Mouse (Mus musculus): ENCODE data around the gene Ndufa8.

The Ndufa8 gene

DNA sequence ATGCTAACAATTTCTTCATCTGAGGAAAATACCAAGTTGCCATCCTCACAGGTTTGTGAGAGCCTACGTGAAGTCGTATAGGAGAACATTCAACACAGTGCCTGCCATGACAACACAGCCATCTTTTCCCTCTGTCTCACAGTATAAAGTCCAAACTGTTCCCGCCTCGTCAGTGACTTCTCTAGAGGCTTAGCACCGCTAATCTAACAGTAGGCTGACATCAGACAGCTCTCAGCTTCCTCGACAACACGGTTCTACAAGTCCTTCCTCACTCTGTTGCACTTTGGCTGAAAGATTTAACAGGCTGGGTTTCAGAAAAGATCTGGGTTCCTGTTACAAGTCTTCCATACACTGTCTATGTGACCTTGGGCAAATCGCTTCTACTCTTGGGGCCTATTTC, 1.0 kb downstream of the Ndufa8 start:
- DNase-seq (ENCODE audit: low spot score in 2 of 2): no peak

DNA sequence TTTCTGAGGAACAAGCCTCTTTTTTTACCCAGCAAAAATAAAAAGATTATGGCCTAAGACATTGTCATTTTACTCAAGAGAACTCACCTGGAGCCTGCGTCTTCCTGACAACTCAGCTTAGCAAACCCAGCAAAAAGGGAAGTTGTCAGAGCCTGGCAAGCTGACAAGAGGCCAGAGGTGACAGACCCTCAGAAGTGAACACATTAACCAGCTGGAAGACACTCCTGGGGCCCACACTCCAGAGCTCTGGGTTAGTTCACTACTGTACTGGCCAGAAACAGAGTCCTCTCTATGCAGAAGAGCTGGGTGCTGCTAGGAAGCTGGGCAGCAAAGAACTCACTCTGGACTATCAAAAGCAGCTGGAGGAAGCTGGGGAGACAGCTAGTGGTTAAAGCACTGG, 8.3 kb downstream of the Ndufa8 start:
- no peak for DNase-seq (ENCODE audit: low spot score in 2 of 2)

DNA sequence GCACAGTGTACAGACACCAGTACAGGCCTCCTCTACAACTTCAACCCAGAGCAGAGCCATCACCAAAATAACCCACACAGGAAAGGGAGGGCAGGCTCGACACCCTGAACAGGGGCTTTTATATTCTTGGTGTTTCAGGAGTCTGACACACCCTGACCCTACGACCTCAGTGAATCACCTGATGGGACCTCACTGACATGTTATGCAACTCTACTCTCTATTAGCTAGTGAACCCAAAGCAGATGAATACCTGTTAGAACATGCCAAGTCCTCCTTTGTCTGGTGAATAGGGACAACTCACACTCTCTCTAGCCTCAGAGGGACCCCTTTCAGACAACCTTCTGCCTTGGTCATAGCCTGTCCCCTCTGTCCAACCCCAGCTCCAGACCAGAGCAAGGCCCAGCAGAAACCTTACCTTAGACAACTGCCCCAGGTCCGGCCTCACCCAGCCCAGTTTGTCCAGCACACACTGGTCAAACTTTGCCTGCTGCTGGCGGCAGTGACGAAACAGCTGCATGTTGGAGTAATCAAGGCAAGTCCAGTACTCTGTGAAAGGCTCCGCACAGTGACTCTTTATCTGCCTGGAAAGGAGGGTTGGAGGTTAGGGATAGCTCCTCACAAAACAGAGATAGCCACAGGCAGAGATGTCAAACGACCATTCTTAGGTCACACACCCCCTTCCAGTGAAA, 9.8 kb downstream of the Ndufa8 start:
- DNase-seq (ENCODE audit: low spot score in 2 of 2): no peak

DNA sequence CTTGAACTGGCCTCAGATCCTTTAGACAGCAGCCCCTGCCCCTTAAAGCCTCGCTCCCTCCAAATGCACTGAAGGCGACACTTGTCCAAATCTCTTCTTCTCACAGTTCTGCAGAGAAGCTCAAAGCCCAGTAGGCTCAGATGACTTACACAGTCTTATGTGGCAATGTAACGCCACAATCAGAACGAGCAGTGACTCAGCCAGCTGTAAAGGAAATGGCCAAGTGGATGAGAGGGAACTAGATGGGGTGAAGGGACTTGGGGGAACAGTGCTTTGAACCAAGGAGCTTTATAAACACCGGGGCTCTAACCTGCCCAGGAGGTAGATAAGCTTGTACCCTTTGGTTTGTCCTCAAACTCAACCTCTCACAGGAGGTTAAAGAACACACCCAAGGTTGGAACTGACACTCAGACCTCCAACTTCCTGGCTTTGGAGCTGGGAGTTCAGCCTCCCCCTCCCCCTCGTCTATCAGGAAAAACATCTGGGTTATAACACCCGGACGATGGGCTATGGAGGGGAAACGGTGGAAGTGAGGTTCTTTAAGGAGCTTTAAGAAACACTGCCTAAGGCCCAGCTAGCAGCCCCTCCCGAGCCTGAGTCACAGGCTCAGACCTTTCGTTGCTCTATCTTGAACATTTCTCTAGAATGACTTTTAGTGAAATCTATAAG, 13.7 kb downstream of the Ndufa8 start:
- no peak for DNase-seq (ENCODE audit: low spot score in 2 of 2)

DNA sequence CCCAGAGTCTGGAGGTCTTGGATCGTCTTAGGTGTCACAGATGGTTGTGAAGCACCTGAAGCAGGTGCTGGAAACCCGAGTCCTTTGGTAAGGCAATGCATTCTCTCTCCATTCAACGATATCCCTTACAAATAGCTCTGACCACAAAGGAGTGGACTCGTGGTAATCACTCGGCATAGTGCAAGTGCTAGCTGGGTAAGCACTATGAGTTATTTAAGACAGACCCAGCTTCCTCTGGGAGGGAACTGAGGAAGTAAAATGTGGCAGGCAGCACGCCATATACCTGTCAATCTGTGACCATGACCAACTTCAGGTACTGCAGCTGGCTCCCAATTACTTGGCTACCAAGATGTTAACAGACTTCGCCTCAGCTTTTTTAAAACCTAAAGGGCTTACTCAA, 14.3 kb downstream of the Ndufa8 start:
- DNase-seq (ENCODE audit: low spot score in 2 of 2): no peak

DNA sequence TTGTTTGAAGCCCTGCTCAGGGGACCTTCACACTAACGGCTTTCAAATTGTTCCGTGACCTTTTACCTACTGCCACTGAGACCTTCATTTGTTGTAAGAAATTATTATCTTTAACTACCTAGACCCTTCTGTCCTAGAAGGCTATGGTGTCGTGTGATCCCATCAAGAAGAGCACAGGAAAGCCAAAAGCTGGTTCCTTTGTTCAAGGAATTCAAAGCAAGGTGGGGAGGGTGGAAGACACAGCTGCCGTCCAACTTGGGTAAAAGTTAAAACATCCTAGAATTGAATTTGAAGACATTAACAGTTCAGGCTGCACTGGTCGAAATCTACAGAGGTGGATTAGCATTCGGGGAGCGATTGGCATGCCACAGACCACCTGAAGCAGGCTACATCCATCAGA, 15.2 kb downstream of the Ndufa8 start:
- no peak for DNase-seq (ENCODE audit: low spot score in 2 of 2)

DNA sequence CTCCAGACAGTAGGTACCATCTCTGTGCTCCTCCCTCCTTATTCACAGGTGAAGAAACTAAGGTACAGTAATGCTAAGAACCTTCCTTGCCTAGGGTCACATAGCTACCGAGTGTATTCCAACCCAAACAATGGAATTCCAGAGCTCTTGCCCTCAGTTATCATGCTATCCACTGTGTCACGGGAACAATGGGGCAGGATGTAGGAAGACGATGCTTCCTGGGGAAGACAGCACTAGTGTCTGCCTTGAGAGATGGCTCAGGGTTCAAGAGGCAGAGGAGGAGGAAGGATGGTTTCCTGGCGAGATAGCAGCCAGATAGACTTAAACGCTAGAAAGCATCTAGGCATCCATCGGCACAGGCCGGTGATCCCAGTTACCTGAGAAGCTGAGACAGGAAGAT, 16.3 kb downstream of the Ndufa8 start:
- no peak for DNase-seq (ENCODE audit: low spot score in 2 of 2)

DNA sequence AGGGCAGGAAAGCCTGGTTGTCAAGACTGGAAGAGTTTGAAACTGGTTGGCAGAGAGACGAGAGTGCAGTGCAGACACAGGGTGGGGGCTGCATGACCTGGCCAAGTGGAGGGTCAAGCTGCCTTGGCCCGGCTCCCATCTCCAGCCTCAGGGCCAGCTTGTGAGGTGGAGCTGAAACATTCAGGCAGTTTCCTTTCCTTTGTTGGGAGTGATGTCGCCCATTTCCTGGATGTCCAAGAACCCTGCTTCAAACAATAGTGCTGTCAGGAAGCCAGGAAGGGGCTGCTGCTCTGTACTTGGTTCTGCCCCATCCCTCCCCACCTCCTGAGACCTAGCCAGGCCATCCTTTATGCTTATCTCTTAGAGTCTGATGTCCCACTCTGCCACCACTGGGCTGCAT, 25.9 kb downstream of the Ndufa8 start:
- DNase-seq (ENCODE audit: low spot score in 2 of 2): no peak

DNA sequence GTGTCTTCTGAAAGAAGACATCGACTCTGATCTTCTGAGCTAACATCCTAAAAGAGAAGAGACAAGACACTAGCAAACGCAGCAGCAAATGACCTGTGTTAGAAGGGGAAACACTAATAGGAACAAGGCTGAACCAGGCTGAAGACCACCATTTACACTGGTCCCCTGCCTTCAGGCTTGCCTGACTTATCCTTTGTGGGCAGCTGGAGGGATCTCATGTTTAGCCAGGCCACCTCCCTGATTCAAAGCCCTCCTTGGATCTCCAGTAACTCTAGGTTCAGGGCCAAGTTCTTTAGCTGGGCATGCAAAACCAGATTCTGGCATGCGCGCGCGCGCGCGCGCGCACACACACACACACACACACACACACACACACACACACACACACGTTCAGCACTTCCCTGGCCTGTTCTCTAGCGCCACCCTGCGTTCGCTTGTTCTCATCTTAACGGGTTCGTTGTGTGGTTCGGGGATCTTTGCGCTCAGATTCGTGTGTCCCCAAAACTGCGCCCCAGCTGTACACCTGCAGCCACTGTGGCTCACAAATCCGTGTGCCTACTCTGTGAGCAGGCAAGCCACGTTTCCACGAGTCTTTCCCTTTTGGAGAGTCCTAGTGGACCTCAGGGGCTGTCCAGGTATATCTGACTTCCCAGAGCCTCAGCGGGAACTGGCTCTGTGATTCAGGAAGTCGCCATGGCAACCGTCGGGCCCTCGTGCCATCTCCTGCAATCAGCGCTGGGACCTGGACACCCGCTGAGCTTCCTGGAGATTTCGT, 27.6 kb downstream of the Ndufa8 start:
- peak; percentile 37 to 86 for DNase-seq (ENCODE audit: low spot score in 2 of 2)

DNA sequence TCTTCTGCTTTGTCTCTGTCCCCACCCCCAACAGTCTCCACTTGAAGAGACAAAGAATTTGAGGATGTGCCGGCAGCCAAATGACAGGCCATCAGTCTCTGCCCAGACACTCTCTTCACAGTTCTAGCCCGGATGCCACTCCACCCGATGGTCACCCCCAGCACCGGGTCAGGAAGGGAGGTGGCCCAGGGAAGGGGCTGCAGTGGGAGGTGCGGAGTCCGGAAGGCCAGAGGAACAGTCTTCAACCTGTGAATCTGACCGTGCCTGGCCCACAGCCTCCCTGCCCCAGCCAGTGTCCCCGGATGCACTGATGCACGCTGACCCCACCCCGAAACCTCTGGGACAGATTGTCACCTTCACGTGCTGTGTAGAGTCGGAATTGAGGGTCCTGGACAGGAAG, 36.2 kb downstream of the Ndufa8 start:
- no peak for DNase-seq (ENCODE audit: low spot score in 2 of 2)

DNA sequence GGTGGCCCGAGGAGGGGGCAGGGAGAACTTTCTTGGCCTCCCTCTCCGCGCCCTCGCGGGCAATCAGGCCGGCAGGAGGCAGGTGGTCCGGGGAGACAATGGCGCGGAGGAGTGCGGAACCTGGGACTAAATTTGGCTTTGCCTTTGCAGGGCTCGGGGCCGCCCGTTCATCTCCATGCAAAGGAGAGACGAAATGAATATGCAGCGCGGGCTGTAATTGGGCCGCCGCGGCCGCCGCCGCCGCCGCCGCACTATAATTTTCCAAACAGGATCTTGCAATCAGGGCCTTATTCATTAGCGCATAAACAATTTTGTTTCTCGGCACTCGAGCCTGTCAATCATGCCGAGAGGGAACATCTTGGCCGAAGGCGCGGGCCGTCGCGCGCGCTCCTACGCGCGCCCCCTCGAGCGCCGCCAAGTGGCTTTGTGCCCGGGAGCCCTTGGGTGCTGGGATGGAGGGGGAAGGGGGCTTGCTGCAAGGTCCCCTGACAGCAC, 37.8 kb downstream of the Ndufa8 start:
- DNase-seq (ENCODE audit: low spot score in 2 of 2): peak; percentile 25 to 60

DNA sequence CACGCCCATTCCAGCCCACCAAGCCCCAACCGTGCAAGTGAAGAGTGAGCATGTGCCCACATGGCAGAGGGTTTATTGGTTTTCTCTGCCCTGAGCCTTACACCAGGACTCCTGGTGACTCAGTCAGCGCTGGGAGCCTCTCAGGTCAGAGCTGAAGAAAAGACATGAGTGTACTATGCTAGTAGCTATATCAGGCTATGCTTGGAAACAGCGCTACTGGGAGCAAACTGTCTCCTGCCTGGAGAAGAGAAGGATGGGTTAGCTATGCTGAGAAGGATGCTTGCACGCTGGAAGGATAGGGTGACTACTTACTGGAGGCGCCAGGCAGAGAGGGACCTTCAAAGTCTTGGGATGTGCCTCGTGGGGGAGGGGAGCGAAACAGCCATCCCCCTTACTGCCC, 38.6 kb downstream of the Ndufa8 start:
- DNase-seq (ENCODE audit: low spot score in 2 of 2): no peak

DNA sequence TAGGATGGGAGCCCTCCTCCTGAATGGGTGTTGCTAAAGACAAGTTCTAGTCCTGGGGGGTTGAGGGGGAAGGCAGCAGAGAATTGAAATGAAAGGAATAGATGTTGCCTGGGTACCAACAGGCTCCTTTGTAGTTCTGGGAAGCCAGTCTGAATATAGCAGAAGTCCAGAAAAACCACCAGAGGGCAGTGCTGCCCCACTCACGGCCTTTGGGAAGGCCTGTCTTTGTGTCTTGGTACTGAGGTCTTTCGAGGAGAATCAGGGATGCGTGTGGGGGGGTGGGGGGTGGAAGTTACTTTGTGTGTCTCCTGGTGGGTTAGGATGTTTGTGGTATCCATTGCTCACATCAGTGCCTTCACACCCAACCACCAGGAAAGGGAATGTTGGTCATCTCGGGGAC, 39.8 kb downstream of the Ndufa8 start:
- no peak for DNase-seq (ENCODE audit: low spot score in 2 of 2)

DNA sequence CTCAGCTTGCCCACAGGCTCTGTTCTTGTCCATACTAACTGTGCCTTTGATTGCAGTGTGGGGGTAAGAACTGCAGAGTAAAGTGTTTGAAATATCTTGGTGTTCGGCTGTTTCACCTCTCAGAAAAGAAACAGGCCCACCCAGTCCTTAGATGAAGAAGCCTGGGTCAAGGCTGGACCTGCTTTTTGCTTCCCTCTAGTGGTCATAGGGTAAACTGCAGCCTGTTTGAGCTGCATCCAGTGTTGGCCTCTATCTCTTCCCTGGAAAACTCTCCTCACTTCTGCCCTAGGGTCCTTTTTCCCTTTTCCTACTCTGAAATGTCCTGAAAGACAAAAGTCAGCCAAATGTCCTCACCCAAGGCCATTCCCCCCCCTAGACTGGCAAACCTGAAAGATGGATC, 41.1 kb downstream of the Ndufa8 start:
- DNase-seq (ENCODE audit: low spot score in 2 of 2): no peak

DNA sequence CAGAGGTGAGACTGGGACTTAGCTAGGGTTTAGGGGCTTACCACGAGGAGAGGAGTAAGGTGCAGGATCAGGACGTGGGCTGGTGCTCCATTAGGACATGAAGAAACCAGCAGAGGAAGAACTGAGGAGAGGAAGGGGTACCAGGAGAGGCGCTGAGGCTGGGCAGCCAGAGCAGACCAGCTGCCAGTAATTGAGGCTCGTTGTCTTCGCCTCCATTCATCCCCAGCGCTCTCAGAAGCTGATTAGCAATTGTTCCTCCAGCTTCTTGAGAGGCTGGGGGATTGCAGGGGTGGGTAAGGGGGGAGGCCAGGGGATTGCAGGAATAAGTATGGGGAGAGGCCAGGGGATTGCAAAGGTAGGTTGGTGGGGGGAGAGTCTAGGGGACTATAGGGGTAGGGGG, 47.0 kb downstream of the Ndufa8 start:
- DNase-seq (ENCODE audit: low spot score in 2 of 2): no peak

DNA sequence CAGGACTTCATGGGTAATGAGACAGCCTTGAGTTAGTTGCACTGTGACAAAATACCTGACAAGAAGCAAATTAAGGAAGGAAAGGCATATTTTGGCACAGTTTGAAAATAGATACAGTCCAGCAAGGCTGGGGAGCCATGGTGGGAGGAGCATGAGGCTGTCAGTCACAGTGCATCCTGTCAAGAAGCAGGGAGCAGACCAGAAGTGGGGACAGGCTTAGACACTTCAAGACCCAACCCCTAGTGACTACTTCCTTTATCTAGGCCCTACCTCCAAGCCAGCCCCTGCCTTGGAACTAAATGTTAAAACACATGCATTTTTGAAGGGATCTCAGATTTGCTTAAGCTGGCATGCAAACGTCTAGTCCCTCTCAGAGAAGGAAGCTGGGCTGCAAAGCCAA, 48.8 kb downstream of the Ndufa8 start:
- DNase-seq (ENCODE audit: low spot score in 2 of 2): no peak

DNA sequence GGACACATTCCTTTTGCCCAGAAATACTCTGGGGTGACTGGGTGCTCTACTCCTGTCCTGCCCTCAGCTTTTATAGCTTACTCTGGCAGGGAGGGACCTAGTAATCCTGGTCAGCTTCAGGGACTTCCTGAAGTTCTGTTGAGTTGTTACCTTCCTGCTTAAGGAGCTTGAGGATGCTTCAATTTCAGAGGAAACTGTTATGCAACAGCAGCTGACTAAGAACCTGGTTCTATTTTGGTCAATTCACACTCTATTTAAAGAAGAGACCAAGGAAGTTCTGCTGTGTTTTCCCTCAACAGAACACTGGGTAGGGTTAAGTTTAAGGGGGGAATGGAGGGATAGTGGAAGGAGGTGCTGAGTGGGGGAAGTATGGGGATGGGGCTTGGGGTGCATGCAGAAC, 50.0 kb downstream of the Ndufa8 start:
- DNase-seq (ENCODE audit: low spot score in 2 of 2): no peak

DNA sequence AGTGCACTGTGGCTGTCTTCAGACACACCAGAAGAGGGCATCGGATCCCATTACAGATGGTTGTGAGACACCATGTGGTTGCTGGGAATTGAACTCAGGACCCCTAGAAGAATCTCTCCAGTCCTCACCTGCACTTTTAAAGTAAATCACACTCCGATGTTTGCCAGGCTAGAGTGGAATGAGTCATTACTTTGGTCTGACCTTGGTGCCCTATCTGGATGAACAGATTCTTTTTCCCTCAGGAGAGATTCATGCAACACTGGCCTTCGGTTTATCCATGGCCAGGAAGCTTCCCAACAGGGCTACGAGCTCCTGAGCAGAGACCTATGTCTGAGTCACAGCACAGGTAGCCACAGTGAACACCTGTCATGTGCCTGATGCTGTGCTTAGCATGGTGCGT, 50.8 kb downstream of the Ndufa8 start:
- DNase-seq (ENCODE audit: low spot score in 2 of 2): no peak

DNA sequence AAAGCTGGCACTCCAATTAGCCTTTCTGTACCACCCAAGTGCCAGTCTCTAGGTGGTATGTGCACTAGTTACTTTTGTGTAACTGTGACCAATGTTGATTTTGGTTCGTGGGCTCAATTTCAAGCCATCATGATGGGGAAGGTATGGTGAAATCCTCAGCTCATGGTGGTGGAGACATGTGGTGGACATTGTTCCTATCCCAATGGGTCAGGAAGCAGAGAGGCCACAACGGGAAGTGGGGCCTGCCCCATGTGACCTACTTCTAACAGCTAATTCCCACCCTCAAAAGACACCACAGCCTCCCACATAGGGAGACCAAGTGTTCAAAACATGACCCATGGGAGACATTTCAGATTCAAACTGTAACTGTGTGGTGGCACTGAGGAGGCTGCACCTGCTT, 52.5 kb downstream of the Ndufa8 start:
- DNase-seq (ENCODE audit: low spot score in 2 of 2): no peak

DNA sequence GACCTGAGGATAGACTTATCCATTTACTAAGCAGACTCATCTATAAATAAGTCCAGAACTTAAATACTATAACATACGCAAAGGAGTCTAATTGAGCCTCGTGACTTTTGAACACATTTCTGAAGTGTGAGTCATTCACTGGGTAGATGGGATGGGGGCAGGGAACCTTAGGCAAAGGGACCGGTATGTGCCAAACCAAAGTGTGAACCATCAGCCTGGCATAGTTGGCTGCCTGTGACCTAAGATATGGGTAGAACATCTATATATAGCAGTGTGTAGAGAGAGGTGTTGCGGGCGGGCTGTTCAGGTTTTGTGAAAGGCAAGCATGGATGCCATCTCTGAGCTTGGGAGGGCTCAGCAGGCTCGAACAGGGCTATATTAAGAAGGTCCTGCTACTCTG, 54.9 kb downstream of the Ndufa8 start:
- DNase-seq (ENCODE audit: low spot score in 2 of 2): no peak

DNA sequence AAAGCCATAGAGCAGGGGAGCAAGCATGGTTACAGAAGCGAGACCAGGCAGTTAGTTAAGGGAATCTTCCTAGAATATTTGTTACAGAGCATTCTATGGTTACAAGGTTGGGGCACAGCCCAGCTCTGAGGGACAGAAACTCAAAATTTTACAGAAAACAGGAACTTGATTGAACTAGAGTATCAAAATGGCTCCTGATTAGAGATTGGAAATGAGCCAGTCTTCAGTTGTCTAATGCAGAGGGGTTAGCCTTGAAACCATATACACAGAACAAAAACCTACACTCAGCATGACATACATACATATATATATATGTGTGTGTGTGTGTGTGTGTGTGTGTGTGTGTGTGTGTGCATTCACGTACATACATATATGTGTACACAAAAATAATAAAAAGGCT, 55.7 kb downstream of the Ndufa8 start:
- DNase-seq (ENCODE audit: low spot score in 2 of 2): no peak

DNA sequence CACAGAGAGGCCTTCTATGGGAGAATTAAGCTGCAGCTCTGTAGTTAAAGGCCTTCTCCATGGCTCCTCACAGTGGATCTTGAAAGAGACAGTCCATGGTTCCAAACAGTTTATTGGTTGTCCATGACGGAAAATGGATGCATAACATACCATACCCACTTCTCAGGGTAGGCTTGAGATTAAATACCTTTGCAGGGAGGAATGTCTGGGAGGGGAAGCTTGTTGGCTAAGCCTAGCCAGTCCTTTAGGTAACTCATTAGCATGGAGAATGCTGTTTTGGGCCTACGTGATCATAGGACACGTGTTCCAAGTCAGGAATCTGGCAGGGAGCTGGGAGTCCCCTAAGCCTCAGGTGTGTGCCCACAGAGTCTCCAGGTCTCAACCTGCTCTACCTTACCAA, 56.9 kb downstream of the Ndufa8 start:
- DNase-seq (ENCODE audit: low spot score in 2 of 2): no peak

All from left cerebral cortex, adult 9 months (tissue).